8 mouse cellular contexts compared by ENCODE assay signal in genomic region chr13:54564232-54565200, GRCm38 (mm10). TPM values are rescaled to one million over a fixed set of nuclear protein-coding genes. Genes with fewer than 3 reads are reported as not detected.
DNase-seq lines count a peak whose midpoint lies in the region; TF ChIP-seq lines count a peak whose summit lies in the region.

No protein-coding gene starts in this region.

- peak overlapping the region; percentile 86 for H3K4me3 ChIP-seq in gastrocnemius, adult 2 months
- peak overlapping the region; percentile 85 for H3K4me3 ChIP-seq in cortical plate, adult 2 months (ENCODE audit: insufficient read depth, low read length)
- H3K4me3 ChIP-seq in midbrain, embryonic 10.5 days = peak overlapping the region; percentile 97

- no peak for TF ChIP-seq CTCF in gastrocnemius, adult 2 months (IDR thresholded peaks at IDR 0.05)
- no peak for TF ChIP-seq CTCF in cortical plate, adult 2 months (IDR thresholded peaks at IDR 0.05; ENCODE audit: extremely low read depth, insufficient read depth, low read length)

- H3K36me3 ChIP-seq in midbrain, embryonic 10.5 days = peaks cover 43% of the 10 kb centered on the region

- DNase-seq in gastrocnemius, adult 2 months = no peak
- DNase-seq in gastrocnemius, adult 18-20 months (ENCODE audit: low spot score) = no peak
- DNase-seq in 416B (ENCODE audit: low read depth) = peak; percentile 16
- peak; percentile 51 for DNase-seq in induced T-regulatory cell, adult 2 months (ENCODE audit: low read depth)
- DNase-seq in midbrain, embryonic 10.5 days (ENCODE audit: low spot score) = no peak
- no peak for DNase-seq in adrenal gland, adult 8-10 months
- no peak for DNase-seq in ovary, postnatal 10 days (ENCODE audit: low spot score)

- 14% methylated on average over 45 of the region's 45 CpGs for WGBS in midbrain, embryonic 10.5 days

- TF ChIP-seq POLR2A in cortical plate, adult 2 months (IDR thresholded peaks at IDR 0.05; ENCODE audit: extremely low read depth, insufficient read depth, low read length) = no peak

- intact Hi-C loops in gastrocnemius, adult 2 months (cut with DNase I) = loop anchor here (5.0 kb wide), 2 partner anchors 58 to 97 kb away; partner anchors contain the start of genes Faf2 and Thoc3

- H3K27ac ChIP-seq in gastrocnemius, adult 2 months = peak overlapping the region; percentile 98
- no peak overlapping the region for H3K27ac ChIP-seq in cortical plate, adult 2 months (ENCODE audit: insufficient read depth, low read length)
- peak overlapping the region; percentile 97 for H3K27ac ChIP-seq in midbrain, embryonic 10.5 days (replicated peaks)

- no peaks in the 10 kb centered on the region for H3K27me3 ChIP-seq in midbrain, embryonic 10.5 days (ENCODE audit: low read depth, poor library complexity, severe bottlenecking)

- H3K4me1 ChIP-seq in cortical plate, adult 2 months (ENCODE audit: control insufficient read depth, insufficient read depth, low read length) = peaks cover 8% of the 10 kb centered on the region
- peaks cover 20% of the 10 kb centered on the region for H3K4me1 ChIP-seq in midbrain, embryonic 10.5 days

- H3K9me3 ChIP-seq in midbrain, embryonic 10.5 days (replicated peaks) = no peaks in the 10 kb centered on the region

RNA-seq across cellular contexts. Expression of gene 4833439L19Rik, which starts 0.7 kb away (rescaled TPM):
- total RNA-seq in gastrocnemius, adult 2 months (2021) = 100 to 1,000 TPM; 192 to 200 TPM
- total RNA-seq in gastrocnemius, adult 18-20 months (2021) = 100 to 1,000 TPM; 203 to 215 TPM
- polyA plus RNA-seq in cortical plate, adult 2 months (2012; rRNA removed) = 173 and 181 TPM in 2 replicates
- 215 and 266 TPM in 2 replicates for polyA plus RNA-seq in midbrain, embryonic 10.5 days (2016; fragmentation: Nextera tagmentation; extraction: Ambion mirVana)
- total RNA-seq in adrenal gland, adult 8-10 months (2022) = 100 to 1,000 TPM; 162 to 193 (median 173) TPM

RNA-seq across cellular contexts. Expression of gene Arl10, which starts 10.3 kb away (rescaled TPM):
- 1 to 10 TPM; 2.0 to 3.2 TPM for total RNA-seq in gastrocnemius, adult 2 months (2021)
- 1 to 10 TPM; 2.6 TPM for total RNA-seq in gastrocnemius, adult 18-20 months (2021)
- polyA plus RNA-seq in cortical plate, adult 2 months (2012; rRNA removed) = 20.1 and 20.4 TPM in 2 replicates
- polyA plus RNA-seq in midbrain, embryonic 10.5 days (2016; fragmentation: Nextera tagmentation; extraction: Ambion mirVana) = 28.6 and 29.7 TPM in 2 replicates
- 10 to 100 TPM; 55.4 to 77.4 (median 62.0) TPM for total RNA-seq in adrenal gland, adult 8-10 months (2022)

RNA-seq across cellular contexts. Expression of gene Nop16, which starts 25.4 kb away (rescaled TPM):
- 10 to 100 TPM; 16.2 to 20.5 TPM for total RNA-seq in gastrocnemius, adult 2 months (2021)
- total RNA-seq in gastrocnemius, adult 18-20 months (2021) = 10 to 100 TPM; 16.3 to 19.7 TPM
- polyA plus RNA-seq in cortical plate, adult 2 months (2012; rRNA removed) = 25.4 and 26.0 TPM in 2 replicates
- 89.7 and 105 TPM in 2 replicates for polyA plus RNA-seq in midbrain, embryonic 10.5 days (2016; fragmentation: Nextera tagmentation; extraction: Ambion mirVana)
- total RNA-seq in adrenal gland, adult 8-10 months (2022) = 10 to 100 TPM; 45.5 to 56.7 (median 51.8) TPM

RNA-seq across cellular contexts. Expression of gene Higd2a, which starts 25.5 kb away (rescaled TPM):
- 100 to 1,000 TPM; 148 to 150 TPM for total RNA-seq in gastrocnemius, adult 2 months (2021)
- 100 to 1,000 TPM; 151 to 154 TPM for total RNA-seq in gastrocnemius, adult 18-20 months (2021)
- 238 and 245 TPM in 2 replicates for polyA plus RNA-seq in cortical plate, adult 2 months (2012; rRNA removed)
- 155 and 156 TPM in 2 replicates for polyA plus RNA-seq in midbrain, embryonic 10.5 days (2016; fragmentation: Nextera tagmentation; extraction: Ambion mirVana)
- total RNA-seq in adrenal gland, adult 8-10 months (2022) = 100 to 1,000 TPM; 214 to 224 (median 218) TPM

RNA-seq across cellular contexts. Expression of gene Cltb, which starts 46.6 kb away (rescaled TPM):
- 100 to 1,000 TPM; 130 to 160 TPM for total RNA-seq in gastrocnemius, adult 2 months (2021)
- total RNA-seq in gastrocnemius, adult 18-20 months (2021) = 100 to 1,000 TPM; 157 to 180 TPM
- 284 and 289 TPM in 2 replicates for polyA plus RNA-seq in cortical plate, adult 2 months (2012; rRNA removed)
- 18.7 and 24.3 TPM in 2 replicates for polyA plus RNA-seq in midbrain, embryonic 10.5 days (2016; fragmentation: Nextera tagmentation; extraction: Ambion mirVana)
- total RNA-seq in adrenal gland, adult 8-10 months (2022) = 100 to 1,000 TPM in 2 of 4 experiments, 10 to 100 TPM in 2; 79.4 to 163 (median 115) TPM

Comparison
In these comparisons a context has a peak if more than half of its experiments do, and no peak if none do; other contexts are left out.
1. DNase-seq: peak in 416B (single experiment) and induced T-regulatory cell, adult 2 months (single experiment); none in gastrocnemius, adult 2 months (single experiment), gastrocnemius, adult 18-20 months (single experiment), midbrain, embryonic 10.5 days (single experiment), adrenal gland, adult 8-10 months (single experiment) and ovary, postnatal 10 days (single experiment).
2. RNA of gene Arl10, which starts 10.3 kb away (total RNA-seq): 55.4 to 77.4 TPM in adrenal gland, adult 8-10 months; 2.0 to 3.2 TPM in gastrocnemius, adult 2 months and 2.6 TPM in gastrocnemius, adult 18-20 months; every median in the first group is over 10 times any median in the second.
3. Peak in every context shown above with its lines, with median percentiles within 50 percentile points of each other: H3K4me3 ChIP-seq.